Mouse (Mus musculus) frontal cortex, adult 2 months (tissue): ENCODE data around the gene Gpr108. TPM values are rescaled to one million over a fixed set of nuclear protein-coding genes. Genes with fewer than 3 reads are reported as not detected.
A peak's percentile ranks its signal among the peaks of the same experiment; 100 is the strongest.
"Not testable (repeated sequence)": the region's sequence is repeated elsewhere in the genome, so short reads cannot be mapped to it uniquely, and the experiment has no call there.

Experiments
- DNase-seq, 2 experiments: peaks; one replicate each; pipeline ENCODE4 v3.0.0; 2022; ENCODE audit warnings: low spot score in 1 of 2; ENCODE audit errors: extremely low spot score in 1 of 2
- polyA plus RNA-seq: library from polyadenylated mRNA; depleted of rRNA; stranded (reverse); fragments of >200 nt; gene quantifications from 2 replicates; pipeline ENCODE4 v1.2.3, GENCODE M21; 2012; rRNA removed

The Gpr108 gene
- 25.0 and 26.1 TPM in 2 replicates for polyA plus RNA-seq

DNA sequence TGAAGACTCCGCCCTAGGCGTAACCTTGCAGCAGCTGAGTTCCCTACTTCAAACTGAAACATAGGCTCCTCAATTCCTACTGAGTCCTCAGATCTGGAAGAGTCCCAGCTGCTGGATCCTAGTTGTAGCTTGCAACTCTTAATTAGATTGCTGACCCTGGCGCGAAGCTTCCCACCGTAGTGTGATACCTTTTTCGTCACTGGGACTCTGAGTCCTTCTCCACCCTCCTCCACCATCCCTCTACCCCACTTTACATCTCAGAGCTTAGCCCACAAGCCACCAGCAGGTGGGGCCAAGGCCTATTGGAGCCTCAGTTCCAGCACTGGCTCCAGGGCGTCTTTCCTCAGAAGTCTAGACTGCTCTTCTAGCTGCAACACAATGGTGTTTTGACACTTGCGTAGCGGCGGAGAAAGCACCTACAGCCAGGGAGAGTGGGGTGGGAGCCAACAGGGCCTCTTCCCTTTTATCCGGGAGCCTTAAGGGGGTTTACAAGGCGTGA lies at the start of gene Gpr108:
Gpr108 (minus strand) TSS at position 246 of the 499 bp plus-strand sequence.
- DNase-seq, result peak; percentile 82 to 89

- DNase-seq, result no peak
Observed at GRCm38 (mm10) chr17:57297040-57297439, 48.8 kb upstream of the Gpr108 start.

GRCm38 (mm10) chr17:57295935-57296334 lies 47.7 kb upstream of the Gpr108 start:
- no peak for DNase-seq

GRCm38 (mm10) chr17:57292968-57293367 lies 44.7 kb upstream of the Gpr108 start:
- DNase-seq, result no peak

DNA sequence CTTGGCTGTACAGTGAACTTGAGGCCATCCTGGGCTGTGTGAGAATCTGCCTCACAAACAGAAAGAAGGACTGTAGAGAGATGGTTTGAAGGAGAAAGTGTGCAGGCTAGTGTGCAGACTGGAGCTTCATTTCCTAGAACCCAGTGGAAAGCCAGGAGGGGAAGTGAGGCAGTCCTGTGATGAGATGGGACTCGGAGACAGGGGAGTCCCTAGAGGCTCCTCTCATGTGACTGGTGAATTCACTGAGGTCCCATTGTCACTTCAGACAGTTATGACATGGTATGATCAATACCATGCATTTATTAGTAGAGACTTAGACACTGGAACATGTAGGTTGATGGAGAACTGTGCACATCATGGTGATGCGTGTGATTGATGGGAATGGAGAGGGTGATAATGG lies 44.1 kb upstream of the Gpr108 start:
- no peak for DNase-seq

- no peak for DNase-seq
Observed at GRCm38 (mm10) chr17:57290671-57291055, 42.4 kb upstream of the Gpr108 start.

DNA sequence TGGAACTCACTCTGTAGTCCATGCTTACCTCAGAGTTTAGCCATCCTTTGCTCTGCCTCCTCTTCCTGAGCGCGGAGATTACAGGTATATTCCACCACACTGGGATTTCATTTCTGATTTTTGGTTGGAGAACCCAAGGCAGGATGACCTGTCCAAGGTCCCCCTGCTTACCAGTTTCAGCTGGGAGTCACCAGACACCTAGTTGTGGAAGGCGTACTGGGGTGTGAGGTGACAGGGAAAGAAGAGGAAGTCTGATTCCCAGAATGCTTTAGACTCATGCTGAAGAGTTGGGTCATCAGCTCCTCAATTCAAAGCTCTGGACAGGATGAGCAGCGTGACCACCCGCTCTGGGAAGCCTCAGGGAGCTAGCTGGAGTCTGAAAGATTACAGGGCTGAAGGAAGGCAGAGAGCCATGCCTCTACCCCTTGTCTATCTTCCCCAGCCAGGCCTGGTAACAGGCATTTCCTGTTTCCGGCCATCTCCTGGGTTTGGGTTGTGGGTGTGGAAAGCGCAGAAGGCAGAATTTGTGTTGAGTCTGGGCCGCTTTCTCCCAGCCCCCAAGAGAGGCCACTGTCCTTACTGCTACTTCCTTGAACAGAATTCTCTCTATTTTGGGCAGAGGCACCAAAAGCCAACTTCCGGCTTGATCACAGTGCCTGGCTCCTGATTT lies 41.9 kb upstream of the Gpr108 start:
- DNase-seq, result no peak

GRCm38 (mm10) chr17:57289252-57289651 lies 41.0 kb upstream of the Gpr108 start:
- DNase-seq, result no peak

GRCm38 (mm10) chr17:57286718-57287355 lies 38.6 kb upstream of the Gpr108 start:
- DNase-seq, result no peak

- DNase-seq, result no peak
Observed at GRCm38 (mm10) chr17:57285077-57285476, 36.8 kb upstream of the Gpr108 start.

DNA sequence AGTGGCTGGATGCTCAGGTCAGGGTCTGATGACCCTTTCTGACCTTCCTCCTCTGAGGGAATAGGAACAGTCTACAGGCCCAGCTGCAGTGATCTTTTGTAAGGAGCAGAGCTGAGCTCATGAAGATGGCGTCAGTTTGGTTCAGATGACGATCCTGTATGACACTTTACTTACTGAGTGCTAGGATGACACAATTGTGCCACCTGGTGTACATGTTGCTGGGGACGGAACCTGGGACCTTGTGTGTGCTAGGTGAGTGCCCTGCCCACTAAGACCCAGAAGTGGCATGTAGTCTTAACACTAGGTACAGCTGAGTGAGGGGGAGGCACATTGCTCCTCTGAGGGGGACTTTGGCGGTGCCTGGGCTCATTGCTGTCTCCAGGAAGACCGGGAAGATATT lies 35.7 kb upstream of the Gpr108 start:
- no peak for DNase-seq

- DNase-seq, result no peak
Observed at GRCm38 (mm10) chr17:57280411-57280810, 32.2 kb upstream of the Gpr108 start.

DNA sequence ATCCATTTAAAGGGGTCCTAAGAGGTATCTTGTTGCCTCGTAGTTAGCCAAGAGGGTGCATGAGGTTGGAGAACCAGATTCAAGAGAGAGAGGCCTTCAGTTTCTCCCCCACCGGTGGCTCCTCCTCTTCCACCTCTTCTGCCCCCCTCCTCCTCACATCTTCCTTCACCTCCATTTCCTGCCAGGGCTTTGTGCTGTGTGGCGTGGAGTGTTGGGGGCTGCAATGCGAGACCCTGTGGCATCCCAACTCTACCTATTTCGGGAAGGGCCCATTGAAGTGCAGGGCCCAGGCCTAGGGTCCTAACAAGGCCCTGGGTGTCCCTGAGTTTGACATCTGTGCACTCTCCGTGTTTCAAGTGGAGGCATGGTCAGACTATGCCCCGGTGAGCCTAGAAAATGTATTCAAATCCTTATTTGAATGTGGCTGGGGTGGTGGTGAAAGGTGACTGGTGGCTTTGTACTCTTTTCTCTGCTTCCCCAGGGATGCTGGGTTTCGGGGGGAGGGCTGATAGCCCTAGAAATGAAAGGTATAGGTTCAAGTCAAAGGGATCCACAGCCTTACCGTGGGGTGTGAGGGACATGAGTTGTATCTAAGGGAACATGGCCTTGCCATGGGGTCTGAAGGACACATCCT lies 31.5 kb upstream of the Gpr108 start:
- no peak for DNase-seq

- DNase-seq, result no peak
Observed at GRCm38 (mm10) chr17:57278943-57279590, 30.8 kb upstream of the Gpr108 start, which contains the start of gene Vav1. Vav1 (plus strand) TSS chr17:57279100.

DNA sequence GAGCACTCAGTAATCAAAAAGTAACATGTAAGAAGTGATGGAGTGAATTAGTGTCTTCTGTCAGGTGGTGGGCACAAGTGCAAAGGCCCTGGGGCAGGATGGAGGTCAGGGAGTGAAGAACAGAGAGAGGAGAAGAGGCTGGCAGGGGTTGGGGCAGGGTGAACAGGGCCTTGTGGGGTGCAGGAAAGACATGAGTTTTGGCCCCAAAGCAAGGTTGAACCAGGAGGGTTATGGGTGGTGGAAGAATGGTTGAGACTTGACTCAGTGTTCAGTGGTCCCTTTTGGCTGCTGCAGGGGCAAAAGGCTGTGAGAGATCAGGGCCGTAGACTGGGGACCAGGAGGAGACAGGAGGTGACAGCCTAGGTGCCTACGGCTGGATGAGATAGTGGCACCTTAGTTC lies 30.3 kb upstream of the Gpr108 start:
- DNase-seq, result no peak

GRCm38 (mm10) chr17:57277598-57278261 lies 29.5 kb upstream of the Gpr108 start:
- not testable (repeated sequence) for DNase-seq

GRCm38 (mm10) chr17:57276634-57277121 lies 28.4 kb upstream of the Gpr108 start:
- DNase-seq, result peak; percentile 58 to 80

DNA sequence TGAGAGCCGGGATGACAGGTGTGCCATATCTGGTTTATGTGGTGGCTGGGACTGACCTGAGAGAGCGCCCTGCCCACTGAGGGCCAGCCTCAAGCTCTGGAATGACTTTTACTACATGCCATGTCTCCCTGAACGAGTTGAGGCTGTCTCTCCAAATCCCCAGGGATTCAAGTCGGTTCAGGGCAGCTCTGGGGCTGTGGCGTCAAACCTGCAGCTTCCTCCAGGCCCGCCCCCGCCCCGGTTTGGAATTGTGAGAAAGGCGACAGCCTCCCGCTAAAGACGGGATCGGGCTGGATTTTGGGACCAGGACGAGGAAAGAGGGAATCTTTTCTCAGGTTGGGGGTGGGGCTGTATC lies 27.7 kb upstream of the Gpr108 start:
- no peak for DNase-seq

DNA sequence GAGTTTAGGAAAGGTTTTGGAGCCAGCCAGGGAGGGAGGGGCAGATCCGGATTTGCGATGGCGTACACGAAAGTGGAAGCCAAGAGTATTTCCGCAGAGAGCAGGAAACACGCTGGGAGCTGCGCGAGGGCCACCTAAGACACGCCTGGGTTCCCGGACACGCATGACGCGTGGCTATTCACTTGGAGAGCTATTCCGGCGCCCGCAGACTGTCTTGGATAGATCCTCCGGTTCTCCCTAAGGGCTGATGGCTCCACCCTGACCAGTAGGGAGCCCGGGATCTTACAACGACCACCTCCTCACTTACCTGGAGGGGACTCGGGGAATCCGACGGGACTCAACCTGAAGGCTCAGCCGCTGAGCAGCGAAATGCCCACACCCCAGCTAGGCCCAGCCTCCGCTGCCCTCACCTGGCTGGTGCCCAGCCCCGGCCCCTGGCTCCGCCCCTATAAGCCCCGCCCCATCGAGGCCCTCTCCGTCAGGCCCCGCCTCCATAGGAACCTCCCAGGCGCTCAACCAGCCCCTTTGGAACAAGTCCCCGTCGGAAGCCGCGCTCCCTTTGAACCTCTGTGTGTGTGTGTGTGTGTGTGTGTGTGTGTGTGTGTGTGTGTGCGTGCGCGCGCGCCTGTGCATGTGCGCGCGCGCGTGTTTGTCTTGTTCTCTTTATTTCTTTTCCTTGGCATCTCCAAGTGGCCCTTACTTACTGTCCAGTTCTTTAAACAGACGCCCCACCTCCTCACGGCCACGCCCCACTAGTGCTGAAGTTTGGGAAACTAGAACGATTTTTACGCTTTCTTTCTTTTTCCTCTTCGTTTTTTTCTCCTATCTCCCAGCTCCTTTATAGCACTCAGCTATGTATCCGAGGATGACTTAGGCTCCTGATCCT lies 27.1 kb upstream of the Gpr108 start:
- DNase-seq, result peak; percentile 20 to 60

DNA sequence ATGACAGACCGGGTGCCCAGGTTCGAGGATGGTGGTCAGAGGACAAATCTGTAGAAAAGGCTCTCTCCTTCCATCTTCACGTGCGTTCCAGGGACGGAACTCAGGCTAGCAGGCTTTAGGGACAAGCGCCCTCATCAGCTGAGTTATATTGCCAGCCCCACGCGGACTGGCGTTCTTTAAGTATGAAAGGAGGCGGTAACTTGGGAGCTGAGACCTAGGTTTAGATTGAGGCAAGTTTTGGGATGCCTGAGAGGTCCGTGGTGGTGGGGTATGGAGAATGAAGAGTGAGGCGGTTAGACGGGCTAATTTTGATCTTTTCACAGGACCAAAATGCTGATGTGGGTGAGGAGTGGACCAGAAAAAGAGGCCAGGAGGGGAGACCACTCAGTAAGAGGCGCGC lies 26.4 kb upstream of the Gpr108 start:
- no peak for DNase-seq
